Mouse (Mus musculus) kidney, embryonic 14.5 days (tissue): ENCODE results near the gene Eef1akmt2. TPM values are rescaled to one million over a fixed set of nuclear protein-coding genes. Genes with fewer than 3 reads are reported as not detected.

Source experiments
- ATAC-seq: fragments of 200-750 bp; cut with Nextera tagmentation; 2 replicates; pipeline ENCODE4 v1.8.0; 2017; ENCODE audit warnings: moderate number of reproducible peaks, mild to moderate bottlenecking, moderate TSS enrichment, moderate library complexity; ENCODE audit not compliant: low FRiP score, low TSS enrichment
- H3K27ac ChIP-seq: fragments of 300-500 bp; sonication (generic); 2 replicates; pipeline ENCODE4 v1.5.1; 2014; ENCODE audit warnings: low read depth, mild to moderate bottlenecking, low read length, moderate library complexity, mixed read lengths
- H3K27me3 ChIP-seq: fragments of 300-500 bp; sonication (generic); 2 replicates; pipeline ENCODE4 v1.6.1; 2014; ENCODE audit warnings: mild to moderate bottlenecking, low read length; ENCODE audit not compliant: control insufficient read depth, insufficient read depth
- H3K36me3 ChIP-seq: fragments of 300-500 bp; sonication (generic); 2 replicates; pipeline ENCODE4 v1.6.1; 2014; ENCODE audit warnings: low read length, mixed read lengths; ENCODE audit not compliant: control insufficient read depth, insufficient read depth
- H3K4me1 ChIP-seq: fragments of 300-500 bp; sonication (generic); 2 replicates; pipeline ENCODE4 v1.6.1; 2014; ENCODE audit warnings: low read length, mixed read lengths; ENCODE audit not compliant: control insufficient read depth, insufficient read depth
- H3K4me2 ChIP-seq: fragments of 300-500 bp; sonication (generic); replicated peaks from 2 replicates; pipeline ENCODE4 v1.6.1; 2014; ENCODE audit warnings: low read depth, mild to moderate bottlenecking, low read length
- H3K4me3 ChIP-seq: fragments of 300-500 bp; sonication (generic); 2 replicates; pipeline ENCODE4 v1.5.1; 2014; ENCODE audit warnings: mild to moderate bottlenecking, low read length
- H3K9ac ChIP-seq: fragments of 300-500 bp; sonication (generic); 2 replicates; pipeline ENCODE4 v1.6.1; 2014; ENCODE audit warnings: low read depth, mild to moderate bottlenecking, low read length, moderate library complexity
- H3K9me3 ChIP-seq: fragments of 300-500 bp; sonication (generic); 2 replicates; pipeline ENCODE4 v1.6.1; 2016; ENCODE audit warnings: low read length; ENCODE audit not compliant: control insufficient read depth
- WGBS: fragments of 180-500 bp; shearing (Covaris S2); extraction: QIAGEN DNeasy Blood & Tissue Kit; methylation state at CpG from one replicate; pipeline ENCODE4 v1.1.7; 2014; 5-methylcytosine and 5-hydroxymethylcytosine counted together
- polyA plus RNA-seq: library from polyadenylated mRNA; unstranded; fragments of >200 nt; fragmentation: Nextera tagmentation; extraction: Ambion mirVana; gene quantifications from 2 replicates; pipeline ENCODE4 v1.2.1, GENCODE M21; 2014

Eef1akmt2 gene
- polyA plus RNA-seq, 1 experiment from 2014 or later: 72.4 TPM

DNA sequence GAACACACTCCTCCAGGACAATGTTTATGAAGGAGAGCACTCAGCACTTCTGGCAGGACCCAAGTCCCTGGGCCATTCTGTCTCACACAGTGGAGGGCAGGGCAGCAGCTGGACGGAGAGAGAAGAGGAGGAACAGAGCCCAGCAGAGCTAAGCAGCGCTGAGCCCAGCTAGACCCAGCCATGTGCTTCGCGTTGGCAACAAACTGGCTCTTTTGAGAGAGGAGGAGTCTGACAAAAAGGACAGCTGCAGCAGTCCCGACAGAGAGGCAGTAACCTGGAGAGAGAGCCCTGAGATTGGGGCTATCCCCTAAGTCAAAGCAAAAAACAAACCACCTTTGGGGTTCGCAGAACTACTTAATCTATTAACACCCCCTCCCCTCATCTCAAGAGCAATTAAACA lies 42.1 kb downstream of the Eef1akmt2 start:
- no peaks in the 10 kb centered on the region for H3K36me3 ChIP-seq
- H3K9ac ChIP-seq: no peak overlapping the region
- H3K9me3 ChIP-seq: no peaks in the 10 kb centered on the region
- H3K4me1 ChIP-seq: peaks cover 54% of the 10 kb centered on the region
- no peaks in the 10 kb centered on the region for H3K27me3 ChIP-seq
- H3K27ac ChIP-seq: no peak overlapping the region
- no peak overlapping the region for H3K4me3 ChIP-seq
- no peak overlapping the region; the same call in 1 of the 2 replicates for H3K4me2 ChIP-seq
- WGBS: 30% methylated on average over 6 of the region's 6 CpGs
- ATAC-seq: no peak

DNA sequence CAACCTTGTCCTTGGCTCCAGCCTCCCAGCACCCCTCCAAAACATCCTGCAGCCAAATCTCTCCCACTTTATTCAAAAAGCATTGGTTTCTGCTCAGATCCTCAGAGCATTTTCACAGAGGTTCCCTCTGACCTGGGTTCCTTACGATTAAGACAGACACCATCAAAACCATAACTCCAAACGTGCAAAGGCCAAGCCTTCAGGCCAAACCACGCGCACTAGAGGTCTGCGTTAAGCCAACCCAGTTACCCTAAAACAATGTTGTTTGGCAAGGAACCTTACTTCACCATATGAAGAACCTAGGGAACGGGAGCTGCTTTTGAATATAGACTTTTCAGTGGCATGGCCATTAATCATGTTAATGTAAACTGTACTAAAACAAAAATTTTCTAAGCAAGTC lies 42.8 kb downstream of the Eef1akmt2 start:
- no peaks in the 10 kb centered on the region for H3K27me3 ChIP-seq
- H3K9me3 ChIP-seq: no peaks in the 10 kb centered on the region
- no peak for ATAC-seq
- 33% methylated on average over 6 of the region's 6 CpGs for WGBS
- no peaks in the 10 kb centered on the region for H3K36me3 ChIP-seq
- no peak overlapping the region for H3K9ac ChIP-seq
- peak overlapping the region; percentile 21; the same call in 1 of the 2 replicates for H3K4me2 ChIP-seq
- peak overlapping the region; percentile 76; the same call in 1 of the 2 replicates for H3K27ac ChIP-seq
- H3K4me1 ChIP-seq: peaks cover 54% of the 10 kb centered on the region
- H3K4me3 ChIP-seq: no peak overlapping the region

DNA sequence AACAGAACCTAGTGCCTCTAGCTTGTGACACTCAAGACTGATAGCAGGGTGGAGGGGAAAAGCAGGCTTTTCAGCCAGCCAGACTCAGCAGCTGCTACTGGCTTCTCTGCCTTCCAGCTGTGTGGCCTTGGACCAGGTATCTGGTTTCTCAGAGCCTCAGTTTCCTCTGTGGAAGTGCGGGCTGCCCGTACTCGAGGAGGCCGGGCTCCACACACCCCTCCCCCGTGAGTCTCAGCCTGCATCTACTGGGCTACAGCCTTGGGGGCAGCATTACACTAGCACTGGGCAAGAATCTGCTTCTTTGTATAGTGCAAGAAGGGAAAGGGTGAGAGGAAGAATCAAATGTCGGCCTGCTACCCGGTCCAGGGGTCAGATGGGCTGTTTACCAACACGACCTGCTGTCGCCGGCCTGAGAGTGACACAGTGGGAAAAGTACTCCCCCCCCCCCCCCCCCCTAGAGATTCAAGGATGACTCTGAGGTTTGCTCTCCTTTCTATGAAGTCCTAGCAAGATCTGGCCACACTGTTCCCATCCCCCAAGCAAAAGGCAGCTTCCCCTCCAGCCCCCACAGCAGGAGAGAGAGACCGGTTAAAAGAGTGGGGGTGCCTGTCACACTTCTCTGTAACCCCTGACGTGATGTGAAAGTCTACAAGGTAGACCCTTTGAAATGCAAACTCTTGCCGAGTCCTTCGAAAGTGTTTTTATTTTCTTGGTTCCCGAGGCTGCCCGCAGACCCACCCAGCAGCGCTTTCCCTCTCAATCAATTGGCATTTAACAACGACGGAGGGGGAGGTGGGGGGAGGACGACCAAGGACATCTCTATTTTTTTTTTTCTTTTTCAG lies 43.4 kb downstream of the Eef1akmt2 start:
- H3K4me2 ChIP-seq: peak overlapping the region; percentile 21
- no peaks in the 10 kb centered on the region for H3K27me3 ChIP-seq
- H3K27ac ChIP-seq: peak overlapping the region; percentile 76
- H3K36me3 ChIP-seq: no peaks in the 10 kb centered on the region
- H3K4me1 ChIP-seq: peaks cover 56% of the 10 kb centered on the region
- H3K9me3 ChIP-seq: no peaks in the 10 kb centered on the region
- 4% methylated on average over 20 of the region's 20 CpGs for WGBS
- peak; percentile 13; the same call in 1 of the 2 replicates for ATAC-seq
- H3K4me3 ChIP-seq: no peak overlapping the region
- peak overlapping the region; percentile 33 for H3K9ac ChIP-seq

DNA sequence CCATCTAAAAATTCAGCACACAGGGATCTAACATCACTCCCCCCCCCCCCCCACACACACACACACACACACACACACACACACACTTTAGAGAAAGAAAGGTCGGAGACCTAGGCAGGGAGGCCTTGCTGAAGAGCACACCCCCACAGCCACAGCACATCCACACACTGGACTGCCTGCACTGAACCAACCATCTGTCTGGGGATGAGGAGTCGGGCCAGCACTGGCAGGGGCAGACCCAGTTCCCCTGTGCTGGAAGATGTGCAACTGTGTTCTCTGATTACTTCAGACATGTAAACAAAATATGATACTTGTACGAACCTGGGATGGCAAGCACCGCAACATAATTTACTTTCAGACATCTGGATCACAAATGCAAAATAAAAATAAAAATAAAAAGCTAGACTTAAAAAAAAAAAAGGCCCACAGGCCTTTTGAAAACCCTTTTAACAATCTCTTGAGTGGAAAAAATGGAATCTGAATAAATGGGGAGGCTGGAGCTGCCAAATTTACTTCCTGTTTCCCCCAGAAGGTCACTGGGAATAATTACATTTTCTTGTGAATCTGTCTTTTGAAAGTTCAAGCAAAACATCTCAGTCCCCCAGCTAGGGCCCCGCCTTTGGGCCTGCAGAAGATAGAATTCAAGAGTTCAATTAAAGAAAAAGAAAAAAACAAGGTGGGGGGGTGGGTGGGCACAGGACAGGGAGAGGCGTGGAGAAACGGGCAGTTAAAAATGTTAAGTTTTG lies 44.2 kb downstream of the Eef1akmt2 start:
- 37% methylated on average over 7 of the region's 7 CpGs for WGBS
- no peaks in the 10 kb centered on the region for H3K27me3 ChIP-seq
- H3K9ac ChIP-seq: 0 out of 2 replicates have a peak overlapping the region, but pooled peaks have one; percentile 44
- no peak for ATAC-seq
- no peak overlapping the region for H3K4me2 ChIP-seq
- H3K4me1 ChIP-seq: peaks cover 56% of the 10 kb centered on the region
- H3K27ac ChIP-seq: peak overlapping the region; percentile 76
- no peaks in the 10 kb centered on the region for H3K36me3 ChIP-seq
- H3K4me3 ChIP-seq: no peak overlapping the region
- no peaks in the 10 kb centered on the region for H3K9me3 ChIP-seq

DNA sequence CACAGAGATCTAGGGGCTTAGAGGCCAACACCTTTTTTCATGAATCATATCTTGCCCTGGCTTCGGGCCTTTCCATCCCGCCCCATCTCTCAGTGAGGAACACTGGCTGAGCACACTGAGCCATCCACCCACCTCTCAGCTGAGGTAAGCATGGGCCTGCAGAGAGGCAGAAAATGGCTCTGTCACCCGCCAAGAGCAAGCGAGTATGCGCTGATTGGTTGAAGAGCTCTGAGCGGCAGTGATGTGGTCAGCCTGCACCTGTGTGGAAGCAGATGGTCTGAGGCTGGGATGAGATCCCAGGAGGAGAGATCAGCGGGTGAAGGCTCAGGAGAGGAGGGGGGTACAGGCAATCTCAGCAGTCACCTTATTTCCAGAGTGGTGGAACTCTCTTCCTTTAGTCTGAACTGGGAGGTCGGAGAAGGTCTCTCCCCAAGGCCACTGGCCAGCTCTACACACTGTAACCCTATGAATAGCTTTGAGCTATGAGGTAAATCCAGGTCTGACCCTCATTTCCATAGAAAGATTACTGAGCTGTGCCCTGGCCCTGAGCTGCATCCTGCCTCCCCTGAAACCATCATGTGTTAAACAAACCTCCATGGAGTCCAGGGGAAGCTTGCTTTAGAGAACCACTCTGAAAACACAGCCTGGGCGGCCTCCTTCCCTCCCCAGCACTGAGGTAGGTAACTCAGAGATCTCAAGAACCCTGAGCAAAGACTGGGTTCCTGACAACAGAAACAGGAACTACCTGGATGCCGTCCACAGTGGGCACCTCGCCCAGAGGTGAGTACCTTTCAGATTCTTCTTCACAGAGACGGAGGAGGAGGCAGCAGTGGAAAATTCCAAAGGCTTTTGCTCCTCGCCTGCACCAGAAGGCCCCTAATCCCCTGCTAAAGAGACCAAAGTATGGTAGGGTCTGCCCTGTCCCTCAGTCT lies 45.3 kb downstream of the Eef1akmt2 start:
- H3K27me3 ChIP-seq: no peaks in the 10 kb centered on the region
- H3K4me2 ChIP-seq: no peak overlapping the region
- no peak overlapping the region for H3K4me3 ChIP-seq
- 72% methylated on average over 13 of the region's 13 CpGs for WGBS
- H3K9ac ChIP-seq: 0 out of 2 replicates have a peak overlapping the region, but pooled peaks have one; percentile 3
- no peak for ATAC-seq
- peaks cover 53% of the 10 kb centered on the region for H3K4me1 ChIP-seq
- H3K27ac ChIP-seq: peak overlapping the region; percentile 76; the same call in 1 of the 2 replicates
- no peaks in the 10 kb centered on the region for H3K9me3 ChIP-seq
- no peaks in the 10 kb centered on the region for H3K36me3 ChIP-seq

DNA sequence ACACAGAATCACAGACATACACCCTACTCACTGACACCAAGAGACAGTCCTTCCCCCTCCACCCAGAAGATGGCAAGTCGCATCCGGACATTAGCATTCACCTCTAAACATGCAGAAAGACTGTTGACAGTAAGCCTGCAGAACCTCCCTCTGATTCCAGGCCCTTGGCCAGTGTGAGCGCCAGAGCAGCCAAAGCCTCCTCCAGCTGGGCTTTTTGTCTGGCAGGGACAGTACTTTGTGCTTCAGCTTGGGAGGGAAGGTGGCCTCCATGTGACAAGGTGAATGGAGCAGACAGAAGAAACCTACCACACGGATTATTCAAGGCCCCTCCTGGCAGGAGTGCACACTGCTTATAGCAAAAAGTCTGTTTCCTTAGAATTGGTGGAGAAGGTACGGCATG lies 46.2 kb downstream of the Eef1akmt2 start:
- Histone ChIP-seq H3K27ac (no peak overlapping the region), H3K9me3 (no peaks in the 10 kb centered on the region), H3K4me1 (peaks cover 45% of the 10 kb centered on the region), H3K9ac (no peak overlapping the region), H3K4me3 (no peak overlapping the region), H3K4me2 (no peak overlapping the region), H3K27me3 (no peaks in the 10 kb centered on the region), H3K36me3 (no peaks in the 10 kb centered on the region)
- ATAC-seq: no peak
- 87% methylated on average over 5 of the region's 5 CpGs for WGBS

DNA sequence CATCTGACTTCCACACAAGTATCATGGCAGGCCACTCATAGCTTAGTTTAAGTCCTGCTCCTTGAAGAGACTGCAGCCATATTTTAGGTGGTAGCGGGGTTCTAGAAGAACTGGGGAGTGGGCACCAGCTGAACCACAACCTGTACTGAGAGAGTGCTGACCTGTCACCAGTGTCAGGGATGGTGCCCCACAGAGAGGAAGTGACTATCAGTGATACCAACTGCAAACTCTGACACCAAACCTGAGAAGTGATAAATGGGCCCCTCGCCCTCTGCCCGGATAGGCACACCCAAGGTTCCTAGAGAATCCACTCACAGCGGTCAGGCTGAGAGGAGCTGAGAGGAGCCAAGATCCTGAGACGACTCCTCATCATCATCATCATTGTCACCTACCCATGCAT lies 47.5 kb downstream of the Eef1akmt2 start:
- Histone ChIP-seq H3K4me1 (peaks cover 40% of the 10 kb centered on the region), H3K9ac (no peak overlapping the region), H3K4me3 (no peak overlapping the region), H3K4me2 (no peak overlapping the region), H3K27ac (no peak overlapping the region), H3K9me3 (no peaks in the 10 kb centered on the region), H3K27me3 (no peaks in the 10 kb centered on the region), H3K36me3 (0 out of 2 replicates have a peak, but pooled peaks cover 3% of the 10 kb centered on the region)
- no peak for ATAC-seq
- 81% methylated on average over 5 of the region's 5 CpGs for WGBS

DNA sequence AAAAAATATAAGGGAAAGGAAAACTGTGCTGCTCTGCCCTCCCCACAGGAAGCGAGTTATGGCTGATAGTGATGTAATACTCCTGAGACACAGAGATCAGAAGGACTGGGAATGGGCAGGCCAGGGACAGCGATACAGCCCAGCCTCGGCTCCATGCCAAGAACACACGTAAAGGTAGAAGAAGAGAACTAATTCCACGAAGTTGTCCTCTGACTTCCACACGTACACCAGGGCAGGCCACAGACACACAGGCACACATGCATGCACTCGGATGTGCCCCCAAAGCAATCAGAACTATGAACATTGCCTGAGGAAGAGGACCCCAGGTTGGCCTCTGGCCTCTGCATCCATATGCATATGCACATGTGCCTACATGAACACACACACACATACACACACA lies 48.0 kb downstream of the Eef1akmt2 start:
- WGBS: 73% methylated on average over 7 of the region's 7 CpGs
- H3K4me2 ChIP-seq: no peak overlapping the region
- H3K27ac ChIP-seq: no peak overlapping the region
- ATAC-seq: no peak
- no peak overlapping the region for H3K4me3 ChIP-seq
- 0 out of 2 replicates have a peak, but pooled peaks cover 5% of the 10 kb centered on the region for H3K36me3 ChIP-seq
- peaks cover 40% of the 10 kb centered on the region for H3K4me1 ChIP-seq
- H3K9me3 ChIP-seq: no peaks in the 10 kb centered on the region
- H3K27me3 ChIP-seq: no peaks in the 10 kb centered on the region
- H3K9ac ChIP-seq: no peak overlapping the region
